Mouse (Mus musculus) megakaryocyte, embryonic 14.5 days (primary cell): ENCODE data around the gene Slc16a2. TPM values are rescaled to one million over a fixed set of nuclear protein-coding genes. Genes with fewer than 3 reads are reported as not detected.

Experiments
- H3K27me3 ChIP-seq: replicated peaks from 2 replicates; pipeline ENCODE3; 2012; ENCODE audit warnings: inconsistent platforms
- H3K36me3 ChIP-seq: replicated peaks from 2 replicates; pipeline ENCODE3; 2012; ENCODE audit warnings: low read length, inconsistent platforms, mixed read lengths
- H3K4me1 ChIP-seq: 2 replicates; pipeline ENCODE4 v1.6.1; 2012; ENCODE audit warnings: inconsistent platforms
- H3K4me3 ChIP-seq: replicated peaks from 2 replicates; pipeline ENCODE3; 2012; ENCODE audit warnings: moderate library complexity, mild to moderate bottlenecking, inconsistent platforms
- H3K9me3 ChIP-seq: 2 replicates; pipeline ENCODE4 v1.6.1; 2012; ENCODE audit warnings: inconsistent platforms
- FLI1 ChIP-seq: IDR thresholded peaks from 2 replicates; pipeline ENCODE4 v1.6.1; 2012; ENCODE audit warnings: low read length, inconsistent platforms, mixed read lengths
- GATA1 ChIP-seq: IDR thresholded peaks from 3 replicates; pipeline ENCODE4 v1.6.1; 2012; ENCODE audit warnings: mixed read lengths, low read length, inconsistent platforms, borderline replicate concordance
- polyA plus RNA-seq: library from polyadenylated mRNA; stranded (reverse); fragments of >175 nt; gene quantifications from 2 replicates; pipeline ENCODE4 v1.2.3, GENCODE M21; 2012; ENCODE audit warnings: low replicate concordance; ENCODE audit not compliant: insufficient read depth

Gene Slc16a2
- polyA plus RNA-seq, 1 experiment = 0.30 TPM

GRCm38 (mm10) chrX:103741215-103742056 lies 80.3 kb downstream of the Slc16a2 start:
- H3K9me3 ChIP-seq = no peaks in the 10 kb centered on the region
- TF ChIP-seq FLI1 = no peak
- TF ChIP-seq GATA1 = no peak
- peaks cover 35% of the 10 kb centered on the region for H3K27me3 ChIP-seq
- no peak overlapping the region for H3K4me3 ChIP-seq
- no peaks in the 10 kb centered on the region for H3K36me3 ChIP-seq
- peaks cover 12% of the 10 kb centered on the region for H3K4me1 ChIP-seq

- no peaks in the 10 kb centered on the region for H3K4me1 ChIP-seq
- TF ChIP-seq FLI1 = no peak
- TF ChIP-seq GATA1 = no peak
- peaks cover 48% of the 10 kb centered on the region for H3K27me3 ChIP-seq
- no peaks in the 10 kb centered on the region for H3K36me3 ChIP-seq
- no peak overlapping the region for H3K4me3 ChIP-seq
- H3K9me3 ChIP-seq = no peaks in the 10 kb centered on the region
Measured at GRCm38 (mm10) chrX:103734041-103734625, 87.7 kb downstream of the Slc16a2 start.

GRCm38 (mm10) chrX:103733091-103733490 lies 88.7 kb downstream of the Slc16a2 start:
- peaks cover 41% of the 10 kb centered on the region for H3K27me3 ChIP-seq
- no peaks in the 10 kb centered on the region for H3K4me1 ChIP-seq
- H3K36me3 ChIP-seq = no peaks in the 10 kb centered on the region
- no peak overlapping the region for H3K4me3 ChIP-seq
- H3K9me3 ChIP-seq = no peaks in the 10 kb centered on the region
- no peak for TF ChIP-seq FLI1

- no peaks in the 10 kb centered on the region for H3K4me1 ChIP-seq
- no peak overlapping the region for H3K4me3 ChIP-seq
- H3K9me3 ChIP-seq = no peaks in the 10 kb centered on the region
- no peaks in the 10 kb centered on the region for H3K36me3 ChIP-seq
- H3K27me3 ChIP-seq = peaks cover 39% of the 10 kb centered on the region
- TF ChIP-seq GATA1 (no peak), FLI1 (no peak)
Measured at GRCm38 (mm10) chrX:103732033-103732703, 89.6 kb downstream of the Slc16a2 start.

- peaks cover 20% of the 10 kb centered on the region for H3K27me3 ChIP-seq
- H3K9me3 ChIP-seq = no peaks in the 10 kb centered on the region
- no peak overlapping the region for H3K4me3 ChIP-seq
- no peak for TF ChIP-seq GATA1
- TF ChIP-seq FLI1 = no peak
- no peaks in the 10 kb centered on the region for H3K4me1 ChIP-seq
- H3K36me3 ChIP-seq = no peaks in the 10 kb centered on the region
Measured at GRCm38 (mm10) chrX:103722437-103722836, 99.3 kb downstream of the Slc16a2 start.

GRCm38 (mm10) chrX:103719618-103720185 lies 102.1 kb downstream of the Slc16a2 start:
- Histone ChIP-seq H3K36me3 (no peaks in the 10 kb centered on the region), H3K4me1 (no peaks in the 10 kb centered on the region), H3K4me3 (no peak overlapping the region), H3K27me3 (peaks cover 23% of the 10 kb centered on the region), H3K9me3 (no peaks in the 10 kb centered on the region)
- no peak for TF ChIP-seq GATA1
- TF ChIP-seq FLI1 = no peak

GRCm38 (mm10) chrX:103712922-103713321 lies 108.9 kb downstream of the Slc16a2 start:
- TF ChIP-seq GATA1 = no peak
- TF ChIP-seq FLI1 = no peak
- H3K4me3 ChIP-seq = no peak overlapping the region
- peaks cover 12% of the 10 kb centered on the region for H3K4me1 ChIP-seq
- no peaks in the 10 kb centered on the region for H3K36me3 ChIP-seq
- peaks cover 25% of the 10 kb centered on the region for H3K27me3 ChIP-seq
- H3K9me3 ChIP-seq = no peaks in the 10 kb centered on the region

- Histone ChIP-seq H3K9me3 (no peaks in the 10 kb centered on the region), H3K36me3 (no peaks in the 10 kb centered on the region), H3K4me1 (peaks cover 12% of the 10 kb centered on the region), H3K27me3 (peaks cover 36% of the 10 kb centered on the region), H3K4me3 (no peak overlapping the region)
- TF ChIP-seq FLI1 (no peak), GATA1 (no peak)
Measured at GRCm38 (mm10) chrX:103709671-103710070, 112.1 kb downstream of the Slc16a2 start.

- TF ChIP-seq FLI1 (no peak), GATA1 (no peak)
- Histone ChIP-seq H3K4me3 (no peak overlapping the region), H3K36me3 (no peaks in the 10 kb centered on the region), H3K9me3 (no peaks in the 10 kb centered on the region), H3K4me1 (peaks cover 12% of the 10 kb centered on the region), H3K27me3 (peaks cover 32% of the 10 kb centered on the region)
Measured at GRCm38 (mm10) chrX:103708592-103708991, 113.2 kb downstream of the Slc16a2 start.

- Histone ChIP-seq H3K4me1 (no peaks in the 10 kb centered on the region), H3K4me3 (no peak overlapping the region), H3K36me3 (no peaks in the 10 kb centered on the region), H3K9me3 (no peaks in the 10 kb centered on the region), H3K27me3 (peaks cover 24% of the 10 kb centered on the region)
- TF ChIP-seq FLI1 (no peak), GATA1 (no peak)
Measured at GRCm38 (mm10) chrX:103704611-103705010, 117.2 kb downstream of the Slc16a2 start.
